Mouse (Mus musculus) kidney, postnatal 4 days (tissue): ENCODE results near the gene Rab3b.

ENCODE experiments used
- DNase-seq, 2 experiments: peaks; one replicate each; pipeline ENCODE4 v3.0.0; 2021; ENCODE audit warnings: mixed read lengths in 2 of 2

Gene Rab3b

DNA sequence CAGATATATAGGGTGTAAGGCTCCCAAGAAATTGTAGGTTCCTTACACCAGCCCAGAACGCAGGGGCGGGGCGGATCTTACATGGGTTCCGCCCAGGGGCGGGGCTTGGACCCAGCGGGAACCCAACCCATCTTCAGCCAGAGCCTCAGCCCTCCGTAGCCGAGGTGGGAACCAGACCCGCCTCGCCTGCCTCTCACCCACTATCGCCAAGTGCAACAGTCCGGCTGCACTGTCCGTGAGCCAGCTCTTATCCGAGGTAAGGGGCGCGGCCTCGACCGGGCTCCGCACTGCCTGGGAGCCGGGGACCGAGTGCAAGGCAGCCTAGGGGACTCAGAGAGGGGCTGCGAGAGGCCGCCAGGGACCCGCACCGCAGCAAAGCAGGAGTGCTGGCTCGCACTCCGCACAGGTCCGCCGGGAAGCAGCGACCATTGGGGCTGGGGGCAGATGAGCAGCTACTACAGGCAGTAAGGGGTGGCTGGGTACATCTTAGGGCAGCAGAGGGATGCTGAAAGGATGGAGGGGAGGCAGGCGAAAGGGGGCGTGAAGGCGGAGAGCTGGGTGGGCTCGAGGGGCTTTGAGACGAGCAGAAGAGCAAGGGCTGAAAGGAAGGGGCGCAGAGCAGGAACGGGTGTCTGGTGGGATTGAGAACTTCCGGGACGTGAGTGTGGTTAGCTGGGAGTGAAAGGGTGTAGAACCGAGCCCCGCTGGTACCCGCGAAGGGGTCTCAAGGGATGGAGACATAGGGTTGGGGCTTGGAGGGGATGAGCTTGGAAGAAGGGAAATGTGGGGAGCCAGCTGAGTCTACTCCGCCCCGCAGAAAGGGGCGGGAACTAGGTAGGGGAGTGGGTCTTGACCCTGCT, at the start of gene Rab3b:
Gene Rab3b, plus strand, starts transcription at position 101 of the 860 bp plus-strand sequence.
- peak; percentile 76 to 81 for DNase-seq

DNA sequence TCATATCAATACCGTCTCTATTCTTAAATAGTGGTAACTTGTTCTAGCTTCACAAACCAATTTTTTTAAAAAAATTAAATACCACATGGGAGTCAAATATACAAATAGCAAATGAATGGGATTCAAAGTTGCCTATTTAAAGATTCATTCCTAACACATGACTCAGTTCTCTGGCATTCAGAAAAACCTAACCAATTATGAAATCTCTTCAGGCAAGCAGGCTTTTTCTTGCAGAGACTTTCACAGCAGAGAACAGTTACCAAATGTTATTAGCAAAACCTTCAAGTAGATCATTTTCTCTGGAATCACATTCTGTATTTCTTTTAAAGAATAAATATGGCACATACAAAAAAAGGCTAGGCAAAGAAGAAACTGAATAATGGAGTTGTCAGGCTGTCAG, 48.2 kb upstream of the Rab3b start:
- no peak for DNase-seq

DNA sequence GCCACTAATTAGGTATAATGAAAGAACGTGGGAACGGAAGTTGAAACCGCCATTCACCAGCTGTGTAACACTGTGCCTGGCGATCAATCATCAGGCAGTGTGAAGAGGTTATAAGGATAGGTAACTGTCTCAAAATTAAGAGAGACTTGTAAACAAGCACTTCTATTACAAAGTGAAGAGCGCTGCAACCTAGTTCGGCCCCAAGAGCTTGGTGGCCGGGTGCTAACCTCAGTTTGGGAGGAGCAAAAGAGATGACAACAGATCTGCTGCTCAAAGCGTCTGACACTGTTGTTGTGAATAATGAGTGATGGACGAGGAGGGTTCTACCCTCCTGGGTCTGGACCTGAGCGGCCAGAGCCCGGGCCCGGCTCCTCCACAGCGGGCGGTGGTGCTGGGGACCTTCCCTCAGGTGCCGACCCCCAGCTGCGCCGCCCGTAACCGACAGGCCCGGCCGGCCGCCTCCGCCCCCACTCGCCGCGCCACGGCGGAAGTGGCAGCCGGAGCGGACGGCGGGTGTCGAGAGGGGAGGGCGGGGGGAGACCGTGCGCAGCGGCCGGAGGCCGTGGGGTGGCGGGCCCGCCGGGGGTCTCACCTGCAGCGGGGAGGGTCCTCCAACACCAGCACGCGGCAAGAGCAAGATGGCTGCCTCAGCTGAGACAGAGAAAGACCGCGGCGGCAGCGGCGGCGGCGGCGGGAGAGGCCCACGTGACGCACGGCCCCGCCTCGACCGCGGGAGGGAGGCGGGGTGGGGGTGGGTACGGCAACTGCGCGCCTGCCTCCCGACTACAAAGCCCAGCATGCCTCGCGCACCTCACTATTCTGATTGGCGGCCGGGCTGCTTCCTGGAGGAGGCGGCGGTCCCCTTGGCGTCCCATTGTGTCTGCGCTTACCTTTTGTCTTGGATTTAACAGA, 45.7 kb upstream of the Rab3b start, which contains the start of gene Btf3l4:
Gene Btf3l4, minus strand, starts transcription at position 699 of the 912 bp plus-strand sequence.
- peak; percentile 91 to 96 for DNase-seq

DNA sequence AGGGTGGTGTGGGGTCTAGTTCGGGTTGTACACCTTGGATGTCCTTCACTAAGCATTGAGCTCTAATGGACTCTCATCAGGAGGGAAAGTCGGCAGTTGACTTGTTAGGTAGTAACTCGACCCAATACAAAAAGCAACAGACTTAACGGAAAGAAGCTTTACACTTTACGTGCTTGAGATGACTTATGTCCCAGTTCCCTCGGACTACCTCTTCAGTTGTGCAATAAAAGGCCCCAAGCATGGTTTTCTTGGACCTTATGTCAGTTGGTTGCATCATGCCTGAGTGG, 45.1 kb upstream of the Rab3b start:
- DNase-seq, result no peak

DNA sequence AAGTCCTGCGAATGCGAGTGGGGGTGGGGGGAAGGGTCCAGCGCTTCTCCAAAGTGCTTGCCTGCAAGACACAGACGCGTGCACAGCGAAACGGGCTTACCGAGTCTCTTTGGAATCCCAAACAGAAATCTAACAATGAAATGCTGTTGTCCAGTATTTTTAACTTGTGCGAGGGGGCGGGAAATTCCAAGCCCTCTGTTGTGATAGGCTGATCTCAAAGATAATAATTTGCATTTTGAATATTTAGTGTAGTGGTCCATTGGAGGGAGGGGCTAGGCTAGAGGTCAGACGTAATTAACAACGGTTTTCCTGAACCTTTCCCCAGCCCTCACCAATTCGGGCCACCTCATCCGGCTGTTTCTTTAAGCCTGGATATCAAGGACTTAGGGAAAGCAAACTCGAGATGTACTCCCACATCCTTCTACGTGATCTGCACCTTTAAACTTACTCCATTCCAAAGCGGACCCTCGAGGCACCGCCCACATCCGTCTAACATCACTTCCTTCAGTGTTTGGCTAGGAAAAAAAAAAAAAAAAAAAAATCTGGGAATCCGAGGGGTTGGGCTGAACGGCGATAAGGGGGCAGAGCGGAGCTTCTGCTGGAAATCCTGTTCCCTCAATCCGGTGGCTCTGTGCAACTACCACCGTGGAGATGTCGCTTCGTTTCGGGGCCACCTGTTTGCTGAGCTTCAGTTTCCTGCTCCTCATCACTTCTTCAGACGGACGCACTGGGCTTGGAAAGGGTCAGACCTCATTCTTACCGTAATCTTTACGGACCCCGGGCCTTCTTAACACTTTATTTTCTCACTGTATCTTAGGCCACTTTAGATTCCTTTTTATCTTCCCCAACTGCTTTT, 44.5 kb upstream of the Rab3b start, which contains the start of gene Txndc12:
Gene Txndc12, plus strand, starts transcription at position 487 of the 856 bp plus-strand sequence.
- DNase-seq, result peak; percentile 90 to 95

DNA sequence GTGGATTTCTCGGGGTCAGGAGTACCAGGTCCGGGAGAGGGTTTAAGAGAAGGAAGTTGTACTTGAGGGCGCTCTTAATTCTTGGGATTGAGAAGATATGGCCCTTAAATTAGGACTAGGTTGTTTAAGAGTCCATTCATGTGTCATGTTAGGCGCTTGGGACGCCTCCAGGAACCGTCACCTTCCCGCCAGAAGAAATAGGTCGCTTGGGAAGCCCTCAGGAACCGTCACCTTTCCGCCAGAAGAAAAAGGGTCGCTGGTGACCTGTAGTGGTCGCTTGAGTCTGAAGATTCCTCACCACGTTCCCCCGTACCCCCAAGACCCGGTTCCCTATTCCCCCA, 43.9 kb upstream of the Rab3b start:
- DNase-seq, result peak; percentile 10 to 42

DNA sequence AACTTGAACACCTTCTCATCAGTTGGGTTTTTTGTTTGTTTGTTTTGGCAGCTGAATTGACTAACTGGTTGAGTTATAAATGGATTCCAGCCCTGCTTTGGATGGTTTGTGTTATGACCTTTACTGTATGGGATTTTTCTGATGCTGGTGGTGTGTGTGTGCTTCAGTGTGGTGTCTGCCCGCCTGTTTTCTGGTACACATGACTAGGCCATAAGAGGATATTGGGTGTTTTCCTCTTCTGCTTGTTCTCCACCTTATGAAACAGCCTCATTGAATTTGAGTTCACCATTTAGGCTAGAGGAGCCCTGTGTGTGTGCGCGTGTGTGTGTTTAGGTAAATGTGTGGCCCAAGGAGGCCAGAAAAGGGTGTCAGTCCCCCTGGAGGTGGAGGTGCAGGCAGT, 43.4 kb upstream of the Rab3b start:
- peak in 1 of 2 experiments; percentile 8 for DNase-seq

- no peak for DNase-seq
Measured at GRCm38 (mm10) chr4:108838031-108838430, 40.8 kb upstream of the Rab3b start.

- DNase-seq, result no peak
Measured at GRCm38 (mm10) chr4:108841920-108842578, 36.8 kb upstream of the Rab3b start.

DNA sequence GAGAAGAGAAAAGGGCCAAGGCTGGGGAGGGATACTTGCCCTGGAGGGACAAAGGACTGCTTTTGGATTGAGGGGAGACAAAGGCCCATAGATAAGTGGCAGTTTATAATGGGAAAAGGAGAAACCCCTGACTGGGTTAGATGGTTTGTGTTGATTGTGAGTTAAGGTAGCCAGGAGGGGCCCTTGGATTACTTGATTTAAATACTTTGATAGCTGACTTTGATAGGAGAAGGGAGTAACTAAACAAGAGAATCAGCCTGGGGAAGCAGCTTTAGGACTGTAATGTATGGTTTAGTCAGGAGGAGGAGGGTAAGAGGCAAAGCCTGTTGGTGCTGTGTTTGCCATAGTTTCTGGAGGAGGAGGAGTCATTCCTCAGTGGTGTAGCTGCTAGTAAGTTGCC, 35.5 kb upstream of the Rab3b start:
- DNase-seq, result no peak

DNA sequence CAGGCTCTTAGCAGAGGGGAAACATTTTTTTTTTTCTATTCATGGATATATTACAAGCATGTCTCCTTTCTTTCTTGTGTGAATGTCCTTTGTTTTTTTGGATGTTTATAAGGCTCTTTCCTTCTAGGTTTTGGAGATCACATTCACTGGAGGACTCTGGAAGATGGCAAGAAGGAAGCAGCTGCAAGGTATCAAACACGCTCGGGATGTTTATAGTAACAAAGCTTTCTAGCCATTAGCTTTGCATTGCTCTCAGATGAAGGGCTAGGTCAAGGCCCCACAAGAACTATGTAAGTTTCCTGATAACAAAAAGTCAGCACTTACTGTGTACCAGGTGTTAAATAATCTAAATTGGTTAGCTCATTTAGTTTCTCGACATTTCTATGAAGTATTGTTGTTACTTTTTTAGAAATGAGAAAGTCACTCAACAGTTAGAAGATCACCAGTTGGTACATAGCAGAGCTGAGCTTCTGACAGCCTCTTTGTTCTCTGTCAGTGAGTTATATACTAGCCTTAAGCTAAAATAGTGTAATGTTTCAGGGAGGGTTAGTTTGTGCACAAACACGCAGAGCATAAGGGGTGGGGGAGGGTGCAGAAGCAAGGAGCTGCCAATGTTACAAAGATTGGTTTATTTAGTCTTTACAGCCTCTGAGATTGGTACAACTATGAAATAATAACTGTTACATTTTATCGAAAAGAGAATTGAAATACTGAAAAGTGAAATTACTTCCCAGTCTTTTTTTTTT, 32.9 kb upstream of the Rab3b start:
- no peak for DNase-seq

GRCm38 (mm10) chr4:108847715-108848504, 31.0 kb upstream of the Rab3b start, which contains the start of gene Kti12:
Gene Kti12 (plus strand): TSS chr4:108847785.
- DNase-seq, result peak; percentile 84 to 90

- no peak for DNase-seq
Measured at GRCm38 (mm10) chr4:108848505-108848848, 30.4 kb upstream of the Rab3b start, which contains the start of gene A730015C16Rik. Gene A730015C16Rik (minus strand): TSS chr4:108848619.

DNA sequence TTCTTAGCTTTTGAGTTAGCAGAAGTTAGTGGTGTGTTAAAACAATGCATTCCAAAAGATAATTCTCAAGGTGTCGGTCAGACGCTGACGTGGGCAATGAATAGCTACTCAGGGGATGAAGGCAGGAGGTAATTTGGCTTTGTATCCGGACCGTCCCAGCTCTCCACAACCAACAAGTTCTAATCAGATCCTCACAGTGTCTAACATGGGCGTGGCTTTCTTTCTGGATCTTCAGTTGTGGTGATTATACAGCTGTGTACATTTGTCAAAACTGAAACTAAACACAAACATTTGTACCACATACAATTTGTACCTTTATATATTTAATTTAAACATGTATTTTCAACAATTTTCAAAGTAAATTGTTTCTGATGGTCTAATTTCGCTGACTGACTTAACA, 12.1 kb upstream of the Rab3b start:
- DNase-seq, result no peak

DNA sequence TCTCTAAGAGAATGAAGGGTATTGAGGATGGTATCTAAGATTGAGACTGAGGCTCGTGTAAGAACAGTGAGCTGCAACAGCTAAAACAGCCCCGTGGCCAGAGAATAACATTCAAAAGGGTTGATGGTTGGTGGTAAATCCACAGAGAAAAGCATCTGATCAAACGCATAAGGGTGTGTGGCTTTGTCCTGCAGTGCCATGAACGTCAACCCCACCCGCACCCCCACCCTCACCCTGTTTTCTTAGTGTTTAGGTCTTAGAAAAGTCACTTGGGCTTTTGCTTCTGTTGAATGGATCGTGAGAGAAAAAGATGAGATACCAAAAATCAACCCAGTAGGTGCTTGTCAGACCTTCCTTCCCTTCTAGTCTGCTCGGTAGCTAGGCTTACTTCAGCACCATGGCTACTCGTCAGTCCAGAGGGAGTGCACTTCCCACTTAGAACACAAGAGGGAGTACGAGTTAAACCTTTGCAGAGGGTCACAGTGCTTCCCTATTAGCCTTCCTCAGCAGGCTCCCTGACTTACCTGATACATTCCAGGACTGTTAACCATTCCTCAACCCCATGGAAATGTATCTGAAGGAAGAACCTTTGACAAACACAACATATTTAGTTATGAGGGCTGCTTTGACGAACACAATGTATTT, 9.0 kb upstream of the Rab3b start:
- peak; percentile 71 to 81 for DNase-seq

DNA sequence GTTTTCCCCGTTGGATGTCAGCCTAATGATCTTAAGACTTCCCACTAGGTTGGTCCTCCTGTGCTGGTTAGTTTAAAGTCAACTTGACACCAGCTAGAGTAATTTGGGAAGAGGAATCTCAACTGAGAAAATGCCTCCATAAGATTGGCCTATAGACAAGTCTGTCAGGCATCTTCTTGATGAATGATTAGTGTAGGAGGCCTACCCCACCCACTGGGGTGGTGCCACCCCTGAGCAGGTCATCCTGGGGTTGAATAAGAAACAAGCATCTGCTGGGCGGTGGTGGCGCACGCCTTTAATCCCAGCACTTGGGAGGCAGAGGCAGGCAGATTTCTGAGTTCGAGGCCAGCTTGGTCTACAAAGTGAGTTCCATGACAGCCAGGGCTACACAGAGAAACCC, 5.1 kb upstream of the Rab3b start:
- no peak for DNase-seq

DNA sequence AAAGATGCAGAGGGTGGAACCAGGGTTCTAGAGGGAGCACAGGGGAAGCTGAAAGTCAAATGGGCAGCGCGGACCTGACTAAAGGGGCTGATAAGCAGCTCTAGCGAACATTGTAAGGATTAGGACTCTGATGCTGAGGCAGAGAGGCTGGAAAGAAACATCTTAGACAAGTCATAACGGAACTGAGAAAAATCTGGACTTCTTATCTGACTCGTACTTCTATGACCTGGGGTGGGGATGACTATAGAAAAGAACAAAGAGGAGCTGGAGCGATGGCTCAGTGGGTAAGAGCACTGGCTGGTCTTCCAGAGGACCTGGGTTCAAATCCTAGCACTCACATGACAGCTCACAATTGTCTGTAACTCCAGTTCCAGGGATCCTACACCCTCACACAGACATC, 962 bp upstream of the Rab3b start:
- DNase-seq, result no peak

DNA sequence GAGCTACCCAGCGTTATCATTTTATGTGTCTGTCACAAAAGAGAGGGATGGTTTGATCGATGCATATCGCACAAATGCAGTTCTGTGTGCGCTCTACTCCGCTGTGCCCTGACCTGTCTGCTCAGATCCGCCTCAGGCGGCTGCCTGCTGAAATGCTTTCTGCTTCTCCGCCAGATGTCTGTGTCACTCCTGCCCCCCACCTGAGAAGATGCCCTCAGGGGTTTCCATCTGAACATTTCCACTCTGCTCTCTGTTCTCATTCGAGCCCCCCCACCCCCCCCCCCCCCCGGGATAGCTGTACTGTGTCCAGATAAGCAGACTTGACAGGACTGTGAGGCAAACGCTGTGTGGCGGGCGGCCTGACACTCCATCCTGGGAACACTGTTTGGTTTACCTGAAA, 5.0 kb downstream of the Rab3b start:
- no peak for DNase-seq

GRCm38 (mm10) chr4:108887456-108887855, 8.6 kb downstream of the Rab3b start:
- no peak for DNase-seq

DNA sequence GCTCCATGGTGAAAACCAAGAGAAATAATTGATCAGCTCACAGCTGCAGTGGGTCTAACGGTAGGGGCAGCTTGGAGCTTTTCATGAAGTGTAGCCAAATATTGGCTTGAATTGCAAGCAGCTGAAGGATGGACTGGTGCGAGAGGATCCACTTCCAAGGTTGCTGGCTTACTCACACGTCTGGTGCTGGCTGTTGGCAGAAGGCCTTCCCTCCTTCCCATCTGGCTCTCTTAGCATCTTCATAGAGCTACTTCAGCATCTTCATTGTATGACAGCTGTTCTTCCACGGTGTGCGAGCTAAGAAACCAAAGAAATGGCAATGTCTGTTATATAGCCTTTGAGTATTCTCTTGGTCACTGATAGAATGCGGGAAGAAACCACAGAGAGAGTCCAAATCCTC, 12.0 kb downstream of the Rab3b start:
- DNase-seq, result no peak
